Mouse (Mus musculus): ENCODE results near the gene Hes1. TPM values are rescaled to one million over a fixed set of nuclear protein-coding genes. Genes with fewer than 3 reads are reported as not detected.

The Hes1 gene
- polyA plus RNA-seq, 1 experiment from 2014 or later, result 20.1 TPM

- Histone ChIP-seq H3K9ac (replicated peaks) (no peak overlapping the region), H3K36me3 (replicated peaks; ENCODE audit: insufficient read depth, low read length) (no peaks in the 10 kb centered on the region), H3K27ac (ENCODE audit: low read depth) (no peak overlapping the region), H3K4me2 (ENCODE audit: low read depth, low read length) (no peak overlapping the region), H3K27me3 (ENCODE audit: insufficient read depth, low read length) (no peaks in the 10 kb centered on the region), H3K9me3 (ENCODE audit: low read length) (no peaks in the 10 kb centered on the region), H3K4me3 (ENCODE audit: low read depth, low read length) (no peak overlapping the region), H3K4me1 (ENCODE audit: insufficient read depth) (peaks cover 23% of the 10 kb centered on the region)
- TF ChIP-seq CTCF (IDR thresholded peaks at IDR 0.05; ENCODE audit: low read depth) (no peak), EP300 (IDR thresholded peaks at IDR 0.05; ENCODE audit: low read depth) (no peak)
- DNase-seq (no peak), ATAC-seq (no peak)
- 62% methylated on average over 7 of the region's 7 CpGs for WGBS (ENCODE audit: insufficient replicate concordance)
Observed at GRCm38 (mm10) chr16:30047010-30047409, 17.2 kb upstream of the Hes1 start.

- no peaks in the 10 kb centered on the region for H3K36me3 ChIP-seq (replicated peaks; ENCODE audit: insufficient read depth, low read length)
- H3K27me3 ChIP-seq (ENCODE audit: insufficient read depth, low read length), result no peaks in the 10 kb centered on the region
- no peak overlapping the region for H3K4me3 ChIP-seq (ENCODE audit: low read depth, low read length)
- H3K9ac ChIP-seq (replicated peaks), result 0 out of 2 replicates have a peak overlapping the region, but pooled peaks have one; percentile 23
- no peak overlapping the region for H3K27ac ChIP-seq (ENCODE audit: low read depth)
- peak; percentile 28; the same call in 1 of the 2 replicates for ATAC-seq
- no peaks in the 10 kb centered on the region for H3K9me3 ChIP-seq (ENCODE audit: low read length)
- H3K4me2 ChIP-seq (ENCODE audit: low read depth, low read length), result no peak overlapping the region
- 38% methylated on average over 11 of the region's 11 CpGs for WGBS (ENCODE audit: insufficient replicate concordance)
- DNase-seq, result no peak
- peaks cover 25% of the 10 kb centered on the region for H3K4me1 ChIP-seq (ENCODE audit: insufficient read depth)
- TF ChIP-seq CTCF (IDR thresholded peaks at IDR 0.05; ENCODE audit: low read depth) (no peak), EP300 (IDR thresholded peaks at IDR 0.05; ENCODE audit: low read depth) (no peak)
Observed at GRCm38 (mm10) chr16:30047421-30047831, 16.8 kb upstream of the Hes1 start.

GRCm38 (mm10) chr16:30050767-30051490 is 13.3 kb upstream of the Hes1 start:
- Histone ChIP-seq H3K27me3 (ENCODE audit: insufficient read depth, low read length) (no peaks in the 10 kb centered on the region), H3K4me1 (ENCODE audit: insufficient read depth) (peaks cover 20% of the 10 kb centered on the region), H3K4me2 (ENCODE audit: low read depth, low read length) (no peak overlapping the region), H3K9ac (replicated peaks) (0 out of 2 replicates have a peak overlapping the region, but pooled peaks have one; percentile 21), H3K4me3 (ENCODE audit: low read depth, low read length) (no peak overlapping the region), H3K9me3 (ENCODE audit: low read length) (no peaks in the 10 kb centered on the region), H3K36me3 (replicated peaks; ENCODE audit: insufficient read depth, low read length) (no peaks in the 10 kb centered on the region), H3K27ac (ENCODE audit: low read depth) (0 out of 2 replicates have a peak overlapping the region, but pooled peaks have one; percentile 16)
- ATAC-seq (no peak), DNase-seq (peak; percentile 57)
- TF ChIP-seq CTCF (IDR thresholded peaks at IDR 0.05; ENCODE audit: low read depth), result no peak
- 46% methylated on average over 10 of the region's 10 CpGs for WGBS (ENCODE audit: insufficient replicate concordance)

- Histone ChIP-seq H3K27me3 (ENCODE audit: insufficient read depth, low read length) (no peaks in the 10 kb centered on the region), H3K4me1 (ENCODE audit: insufficient read depth) (peaks cover 10% of the 10 kb centered on the region), H3K4me2 (ENCODE audit: low read depth, low read length) (no peak overlapping the region), H3K4me3 (ENCODE audit: low read depth, low read length) (no peak overlapping the region), H3K9ac (replicated peaks) (no peak overlapping the region), H3K36me3 (replicated peaks; ENCODE audit: insufficient read depth, low read length) (no peaks in the 10 kb centered on the region), H3K27ac (ENCODE audit: low read depth) (0 out of 2 replicates have a peak overlapping the region, but pooled peaks have one; percentile 76), H3K9me3 (ENCODE audit: low read length) (no peaks in the 10 kb centered on the region)
- WGBS (ENCODE audit: insufficient replicate concordance), result 75% methylated on average over 2 of the region's 2 CpGs
- TF ChIP-seq EP300 (IDR thresholded peaks at IDR 0.05; ENCODE audit: low read depth) (no peak), CTCF (IDR thresholded peaks at IDR 0.05; ENCODE audit: low read depth) (no peak)
- no peak for ATAC-seq
- no peak for DNase-seq
Observed at GRCm38 (mm10) chr16:30052271-30052670, 11.9 kb upstream of the Hes1 start.

GRCm38 (mm10) chr16:30052839-30053511 is 11.2 kb upstream of the Hes1 start:
- peak overlapping the region; percentile 76 for H3K27ac ChIP-seq (ENCODE audit: low read depth)
- ATAC-seq (peak; percentile 86), DNase-seq (no peak)
- H3K4me1 ChIP-seq (ENCODE audit: insufficient read depth), result peaks cover 6% of the 10 kb centered on the region
- H3K9ac ChIP-seq (replicated peaks), result no peak overlapping the region
- WGBS (ENCODE audit: insufficient replicate concordance), result 55% methylated on average over 16 of the region's 16 CpGs
- H3K36me3 ChIP-seq (replicated peaks; ENCODE audit: insufficient read depth, low read length), result no peaks in the 10 kb centered on the region
- no peaks in the 10 kb centered on the region for H3K9me3 ChIP-seq (ENCODE audit: low read length)
- no peak for TF ChIP-seq CTCF (IDR thresholded peaks at IDR 0.05; ENCODE audit: low read depth)
- 0 out of 2 replicates have a peak, but pooled peaks have one; percentile 54 for TF ChIP-seq EP300 (IDR thresholded peaks at IDR 0.05; ENCODE audit: low read depth)
- no peak overlapping the region for H3K4me2 ChIP-seq (ENCODE audit: low read depth, low read length)
- H3K27me3 ChIP-seq (ENCODE audit: insufficient read depth, low read length), result no peaks in the 10 kb centered on the region
- H3K4me3 ChIP-seq (ENCODE audit: low read depth, low read length), result no peak overlapping the region

GRCm38 (mm10) chr16:30054541-30054940 is 9.6 kb upstream of the Hes1 start:
- H3K27me3 ChIP-seq (ENCODE audit: insufficient read depth, low read length), result no peaks in the 10 kb centered on the region
- peaks cover 12% of the 10 kb centered on the region for H3K4me1 ChIP-seq (ENCODE audit: insufficient read depth)
- H3K27ac ChIP-seq (ENCODE audit: low read depth), result no peak overlapping the region
- no peak overlapping the region for H3K4me3 ChIP-seq (ENCODE audit: low read depth, low read length)
- ATAC-seq, result no peak
- H3K9ac ChIP-seq (replicated peaks), result no peak overlapping the region
- no peak overlapping the region for H3K4me2 ChIP-seq (ENCODE audit: low read depth, low read length)
- no peaks in the 10 kb centered on the region for H3K9me3 ChIP-seq (ENCODE audit: low read length)
- 60% methylated on average over 4 of the region's 4 CpGs for WGBS (ENCODE audit: insufficient replicate concordance)
- no peak for DNase-seq
- H3K36me3 ChIP-seq (replicated peaks; ENCODE audit: insufficient read depth, low read length), result no peaks in the 10 kb centered on the region
- TF ChIP-seq CTCF (IDR thresholded peaks at IDR 0.05; ENCODE audit: low read depth), result no peak
- TF ChIP-seq EP300 (IDR thresholded peaks at IDR 0.05; ENCODE audit: low read depth), result no peak
